Mouse (Mus musculus) cerebellum, postnatal 4 days (tissue): Measurements from ENCODE around the gene 9330161L09Rik.

Experiments used
- DNase-seq, 2 experiments: peaks; one replicate each; pipeline ENCODE4 v3.0.0; 2022; ENCODE audit warnings: low spot score in 2 of 2, mixed read lengths in 1 of 2

Gene 9330161L09Rik

GRCm38 (mm10) chr12:103389348-103389727 is 18.3 kb downstream of the 9330161L09Rik start:
- DNase-seq: no peak

- peak; percentile 94 to 98 for DNase-seq
Measured at GRCm38 (mm10) chr12:103388505-103389347, 18.9 kb downstream of the 9330161L09Rik start, which contains the start of gene Otub2. TSS of gene Otub2 (plus strand) at chr12:103388682.

GRCm38 (mm10) chr12:103380226-103380625 is 27.4 kb downstream of the 9330161L09Rik start:
- DNase-seq: no peak

DNA sequence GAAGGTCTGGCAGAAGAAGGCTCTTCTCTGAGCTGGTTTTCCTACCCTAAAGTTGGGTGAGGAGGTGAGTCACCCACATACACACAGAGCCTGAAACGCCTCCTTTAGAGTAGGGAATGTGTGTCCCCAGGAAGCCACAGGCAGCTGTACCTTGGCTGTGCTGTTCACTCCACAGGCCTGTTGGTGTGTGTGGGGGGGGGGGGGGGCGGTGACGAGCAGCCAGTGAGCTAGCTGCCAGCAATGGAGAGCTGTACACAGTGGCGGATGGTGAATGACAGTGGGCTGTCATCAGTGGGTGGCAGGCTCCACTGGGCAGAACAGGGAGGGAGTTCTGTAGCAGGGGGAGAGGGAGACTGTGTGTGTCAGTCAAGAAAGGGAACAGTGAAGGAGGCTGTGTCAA is 30.8 kb downstream of the 9330161L09Rik start:
- no peak for DNase-seq

DNA sequence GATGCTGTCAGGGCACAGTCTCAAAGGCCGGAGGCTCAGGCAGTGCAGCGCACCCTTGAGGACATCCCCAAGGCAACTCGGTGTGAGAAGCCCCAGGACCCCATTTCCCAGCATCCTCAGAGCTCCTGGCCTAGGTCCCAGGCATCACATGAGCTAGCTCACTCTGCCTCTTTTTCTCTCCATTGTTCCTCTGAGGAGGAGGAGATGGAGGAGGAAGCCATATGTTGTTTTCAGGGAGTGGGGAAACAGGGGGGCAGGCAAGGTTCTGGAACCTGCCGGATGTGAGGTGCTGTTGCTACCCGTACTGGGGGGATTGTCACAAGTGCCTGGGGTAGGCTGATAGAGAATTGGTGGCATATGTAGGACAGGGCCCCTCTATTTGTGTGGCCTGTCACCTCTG is 31.5 kb downstream of the 9330161L09Rik start:
- DNase-seq: no peak

DNA sequence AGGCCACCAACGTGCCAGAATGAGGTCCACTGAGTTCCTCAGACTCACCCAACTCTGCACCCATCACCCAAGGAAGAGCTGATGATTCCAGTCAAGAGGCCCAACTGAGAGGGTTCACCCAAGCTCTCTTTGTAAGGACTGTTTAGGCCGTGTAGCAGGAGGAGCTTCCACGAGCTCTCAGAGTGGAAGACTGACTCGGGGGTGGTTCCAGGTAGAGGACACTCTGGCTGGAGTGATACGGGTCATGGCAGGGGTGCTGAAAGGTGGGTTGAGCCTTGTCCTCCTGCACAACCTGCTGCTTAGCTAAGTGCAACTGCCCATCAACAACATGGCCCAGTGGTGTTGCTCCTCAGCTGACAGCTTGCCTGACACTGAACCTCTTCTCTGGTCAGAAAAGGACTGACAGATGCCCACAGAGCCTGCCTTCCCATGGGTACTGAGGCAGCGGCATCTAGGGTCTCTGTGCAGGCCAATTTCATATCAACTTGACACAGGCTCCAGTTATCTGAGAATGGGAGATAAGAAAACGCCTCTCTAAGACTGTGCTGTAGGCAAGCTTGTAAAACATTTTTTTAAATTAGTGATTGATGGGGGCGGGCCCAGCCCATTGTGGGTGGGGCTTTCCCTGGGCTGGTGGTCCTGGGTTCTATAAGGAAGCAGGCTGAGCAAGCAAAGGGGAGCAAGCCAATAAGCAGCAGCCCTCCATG is 33.9 kb downstream of the 9330161L09Rik start:
- DNase-seq: no peak

DNA sequence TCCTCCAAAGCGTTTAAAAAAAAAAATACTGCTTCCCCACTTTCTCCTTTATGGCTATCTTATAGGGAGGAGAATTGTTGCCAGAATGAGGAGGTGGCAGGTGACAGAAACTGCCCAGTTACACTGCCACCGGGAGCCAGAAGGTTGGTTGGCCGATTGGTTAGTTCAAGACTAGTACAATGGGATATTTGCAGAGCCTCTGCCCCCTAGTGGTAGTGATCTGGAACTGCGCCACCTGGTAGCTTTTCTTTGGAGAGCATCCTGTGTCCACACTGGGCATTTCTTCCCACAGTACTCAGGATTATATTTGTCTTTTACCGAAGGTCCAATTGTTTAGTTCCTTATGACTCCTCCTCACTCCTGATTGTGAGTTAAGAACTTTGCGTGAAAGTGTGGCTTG is 35.9 kb downstream of the 9330161L09Rik start:
- peak in 1 of 2 experiments; percentile 62 for DNase-seq

- DNase-seq: no peak
Measured at GRCm38 (mm10) chr12:103370861-103371260, 36.8 kb downstream of the 9330161L09Rik start.

- no peak for DNase-seq
Measured at GRCm38 (mm10) chr12:103368777-103369176, 38.8 kb downstream of the 9330161L09Rik start.

DNA sequence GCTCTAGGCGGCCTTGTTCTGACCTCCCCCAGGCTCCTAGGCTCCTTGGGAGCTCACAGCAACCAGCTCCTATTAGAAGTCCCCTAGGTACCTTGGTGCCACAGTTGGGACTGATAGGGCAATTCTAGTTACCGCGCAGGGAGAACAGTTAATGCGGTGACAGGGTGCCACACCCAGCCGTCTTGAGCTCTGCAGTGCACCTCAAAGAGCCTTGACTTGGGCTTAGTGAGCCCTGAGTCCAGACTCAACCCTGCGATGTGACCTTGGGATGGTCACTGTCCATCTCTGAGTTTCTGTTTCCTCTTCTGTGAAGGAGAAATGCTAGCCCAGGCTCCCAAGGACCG is 39.3 kb downstream of the 9330161L09Rik start:
- DNase-seq: no peak

GRCm38 (mm10) chr12:103367620-103368325 is 39.8 kb downstream of the 9330161L09Rik start:
- peak; percentile 87 to 90 for DNase-seq

DNA sequence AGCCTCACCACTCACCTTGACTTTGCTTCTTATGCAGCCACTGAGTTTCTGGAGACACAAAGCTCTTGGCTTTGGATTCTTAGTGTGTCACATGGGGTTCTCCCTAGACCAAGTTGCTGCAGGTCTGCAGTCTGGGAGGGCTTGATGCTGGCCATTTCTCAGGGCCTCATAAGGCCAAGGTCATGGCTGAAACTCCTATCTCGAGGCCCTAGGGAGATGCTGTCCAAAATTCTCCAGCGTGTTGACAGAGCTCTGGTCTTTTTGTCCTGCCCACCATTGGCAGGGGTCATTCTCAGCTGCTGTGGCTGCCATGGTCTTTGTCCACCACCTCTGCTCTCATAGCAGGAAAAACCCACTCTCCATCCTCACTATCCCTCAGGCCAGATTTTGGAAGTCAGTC is 40.4 kb downstream of the 9330161L09Rik start:
- DNase-seq: no peak

DNA sequence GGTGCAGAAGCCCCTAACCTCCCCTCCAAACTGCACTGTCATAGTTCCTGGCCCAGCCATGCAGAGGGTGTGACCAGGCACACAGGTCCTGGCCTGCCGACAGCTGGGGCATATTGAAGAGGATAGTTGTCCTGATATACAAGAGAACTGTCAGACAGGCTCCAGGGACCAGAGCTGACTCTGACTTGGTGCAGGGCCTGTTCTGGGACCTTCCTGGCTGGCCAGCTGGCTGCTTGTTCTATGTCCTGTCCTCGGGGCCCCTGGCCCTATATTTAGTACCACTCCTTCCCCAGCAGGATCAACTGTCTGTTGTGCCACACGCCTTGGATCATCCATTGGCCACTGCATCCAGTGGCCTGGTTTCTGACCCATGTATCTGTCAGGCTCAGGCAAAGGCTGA is 45.3 kb downstream of the 9330161L09Rik start:
- no peak for DNase-seq

GRCm38 (mm10) chr12:103361539-103362307 is 45.9 kb downstream of the 9330161L09Rik start:
- DNase-seq: no peak

DNA sequence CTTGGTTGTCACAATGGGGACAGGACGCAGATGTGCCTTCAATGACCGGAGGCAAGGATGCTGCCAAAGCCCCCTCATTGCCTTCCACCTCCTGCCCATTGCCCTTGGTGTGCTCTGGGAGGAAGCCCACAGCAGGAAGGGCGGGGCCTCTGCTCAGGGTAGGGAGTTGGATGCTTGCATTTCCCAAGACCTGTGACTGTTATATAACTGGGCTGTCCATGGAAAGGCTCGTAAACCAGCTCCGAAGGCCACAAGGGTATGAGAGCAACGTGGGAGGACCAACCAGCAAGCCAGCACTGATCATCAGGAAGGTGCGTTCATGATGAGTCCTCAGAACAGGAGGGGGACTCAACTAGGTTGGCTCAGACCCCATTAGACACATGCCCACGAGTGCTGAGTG is 46.8 kb downstream of the 9330161L09Rik start:
- no peak for DNase-seq

DNA sequence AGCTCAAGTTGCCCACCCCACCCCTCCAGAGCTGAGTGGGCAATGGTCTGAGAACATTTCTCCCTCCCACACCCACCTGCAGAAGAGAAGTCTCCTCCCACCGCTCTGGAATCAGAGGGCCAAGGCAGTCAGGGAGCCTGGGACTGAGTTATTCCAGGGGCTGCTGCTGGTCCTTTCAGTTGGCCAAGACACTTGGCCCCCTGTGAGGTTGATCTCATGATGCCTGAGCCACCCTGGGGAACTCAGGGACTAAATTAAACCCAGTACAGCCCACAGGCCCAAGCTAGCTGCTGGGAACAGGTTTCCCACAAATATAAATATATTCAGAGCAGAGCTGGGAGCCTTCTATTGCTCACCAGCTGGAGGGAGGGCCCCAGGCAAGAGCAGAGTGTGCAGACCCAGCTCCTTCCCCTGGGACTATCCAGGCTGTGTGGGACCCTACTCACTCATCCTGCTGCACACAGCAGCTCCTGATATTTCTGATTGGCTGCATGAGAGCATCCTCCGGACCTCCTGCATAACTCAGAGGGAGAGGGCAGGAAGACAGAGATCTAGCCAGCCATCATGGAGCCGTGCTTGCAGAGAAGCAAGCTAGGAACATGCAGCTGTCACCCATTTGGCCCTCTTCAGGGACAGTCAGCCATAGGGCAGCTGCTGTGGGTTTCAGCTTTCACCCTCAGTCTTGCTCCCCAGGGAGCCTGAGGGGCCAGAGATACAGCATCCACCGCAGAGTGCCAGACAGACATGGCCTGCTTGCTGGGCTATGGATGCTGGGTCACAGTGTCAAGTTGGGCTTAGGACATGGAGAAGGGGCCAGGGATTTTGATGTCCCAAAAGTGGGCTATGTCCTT is 48.4 kb downstream of the 9330161L09Rik start:
- no peak for DNase-seq

DNA sequence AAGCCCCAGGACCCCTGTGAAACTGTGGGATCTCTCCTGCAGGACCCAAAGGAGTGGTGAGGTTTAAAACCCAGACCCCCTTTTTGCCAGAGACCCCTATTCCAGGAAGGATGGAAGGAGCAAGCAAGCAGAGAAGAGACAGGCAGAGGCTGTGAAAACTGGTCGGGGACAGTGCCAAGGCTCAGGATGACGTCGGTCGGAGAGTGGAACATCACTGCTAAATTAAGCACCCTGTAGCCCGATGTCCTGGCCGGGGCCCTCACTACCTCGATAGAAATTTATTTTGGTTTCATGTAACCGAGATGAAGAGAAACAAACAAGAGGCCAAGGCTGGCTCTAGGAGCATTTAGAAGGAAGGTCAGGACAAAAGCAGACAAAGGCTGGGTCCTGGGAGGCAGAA is 49.4 kb downstream of the 9330161L09Rik start:
- no peak for DNase-seq
